Mouse (Mus musculus): ENCODE results near the gene Nadk.

GRCm38 (mm10) chr4:155552917-155553532 lies 9.2 kb upstream of the Nadk start:
- TF ChIP-seq CTCF (IDR thresholded peaks at IDR 0.05; ENCODE audit: low read depth) (no peak), EP300 (IDR thresholded peaks at IDR 0.05; ENCODE audit: low read depth) (no peak)
